Mouse (Mus musculus) spleen, adult 2 months (tissue): Measurements from ENCODE around the gene Krtap5-1. TPM values are rescaled to one million over a fixed set of nuclear protein-coding genes. Genes with fewer than 3 reads are reported as not detected.
"Not testable (repeated sequence)": the region's sequence is repeated elsewhere in the genome, so short reads cannot be mapped to it uniquely, and the experiment has no call there.

Experiments used
- DNase-seq, 2 experiments: peaks; one replicate each; pipeline versions ENCODE4 v3.0.0 to v3.0.0-alpha.2; 2012 to 2021; ENCODE audit warnings: low spot score in 2 of 2, low read depth in 1 of 2
- H3K27ac ChIP-seq: fragments of 200-500 bp; 2 replicates; pipeline ENCODE4 v1.5.1; 2012; ENCODE audit warnings: low read length, inconsistent platforms; ENCODE audit not compliant: insufficient read depth
- H3K27me3 ChIP-seq: fragments of 200-500 bp; 2 replicates; pipeline ENCODE4 v1.6.1; 2012; ENCODE audit warnings: mild to moderate bottlenecking, moderate library complexity, low read length, inconsistent platforms; ENCODE audit not compliant: control insufficient read depth, insufficient read depth
- H3K36me3 ChIP-seq: fragments of 200-500 bp; 2 replicates; pipeline ENCODE4 v1.6.1; 2012; ENCODE audit warnings: mild to moderate bottlenecking, low read length, inconsistent platforms; ENCODE audit not compliant: control insufficient read depth, insufficient read depth
- H3K4me1 ChIP-seq: fragments of 200-500 bp; 2 replicates; pipeline ENCODE4 v1.6.1; 2011; ENCODE audit warnings: inconsistent platforms; ENCODE audit not compliant: control insufficient read depth, insufficient read depth, insufficient read length
- H3K4me3 ChIP-seq: fragments of 200-500 bp; 2 replicates; pipeline ENCODE4 v1.5.1; 2011; ENCODE audit warnings: mild to moderate bottlenecking, inconsistent platforms; ENCODE audit not compliant: insufficient read depth, insufficient read length; ENCODE audit errors: extremely low read depth
- CTCF ChIP-seq: fragments of 200-500 bp; IDR thresholded peaks from 2 replicates; pipeline ENCODE4 v1.5.1; 2011; ENCODE audit warnings: mild to moderate bottlenecking, inconsistent platforms; ENCODE audit not compliant: insufficient read depth, insufficient read length, insufficient replicate concordance; ENCODE audit errors: extremely low read depth
- POLR2A ChIP-seq: fragments of 200-500 bp; IDR thresholded peaks from 2 replicates; pipeline ENCODE4 v1.6.1; 2011; ENCODE audit warnings: low read depth, low read length, inconsistent platforms
- WGBS: fragments of 180-500 bp; shearing (Covaris S2); methylation state at CpG from one replicate; pipeline ENCODE4 v1.1.7; 2018; 5-methylcytosine and 5-hydroxymethylcytosine counted together
- polyA plus RNA-seq: library from polyadenylated mRNA; depleted of rRNA; stranded (reverse); fragments of >200 nt; gene quantifications from 2 replicates; pipeline ENCODE4 v1.2.3, GENCODE M21; 2012

Gene Krtap5-1
- polyA plus RNA-seq, 1 experiment = not detected

DNA sequence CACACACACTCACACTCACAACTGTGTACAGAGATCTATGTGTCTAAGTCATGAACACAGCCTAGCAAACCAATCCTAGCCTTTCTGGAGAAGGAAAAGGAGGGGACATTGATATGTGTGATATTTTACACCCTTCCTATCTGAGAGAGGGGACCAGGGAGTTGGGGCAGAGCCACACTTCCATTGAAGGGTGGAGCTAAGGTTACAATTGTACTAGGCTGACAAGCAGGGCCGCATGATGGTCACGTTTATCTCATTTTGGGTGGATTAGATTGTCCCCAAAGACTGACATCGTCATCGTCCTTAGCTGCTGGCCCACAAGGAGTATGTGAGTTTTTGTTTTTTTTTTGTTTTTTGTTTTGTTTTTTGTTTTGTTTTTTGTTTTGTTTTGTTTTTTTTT is 34.4 kb upstream of the Krtap5-1 start:
- no peak for DNase-seq
- Histone ChIP-seq H3K27ac (no peak overlapping the region), H3K4me3 (no peak overlapping the region), H3K4me1 (no peaks in the 10 kb centered on the region), H3K27me3 (no peaks in the 10 kb centered on the region), H3K36me3 (no peaks in the 10 kb centered on the region)
- 85% methylated on average over 4 of the region's 4 CpGs for whole genome bisulfite sequencing
- TF ChIP-seq CTCF = no peak
- TF ChIP-seq POLR2A = no peak

DNA sequence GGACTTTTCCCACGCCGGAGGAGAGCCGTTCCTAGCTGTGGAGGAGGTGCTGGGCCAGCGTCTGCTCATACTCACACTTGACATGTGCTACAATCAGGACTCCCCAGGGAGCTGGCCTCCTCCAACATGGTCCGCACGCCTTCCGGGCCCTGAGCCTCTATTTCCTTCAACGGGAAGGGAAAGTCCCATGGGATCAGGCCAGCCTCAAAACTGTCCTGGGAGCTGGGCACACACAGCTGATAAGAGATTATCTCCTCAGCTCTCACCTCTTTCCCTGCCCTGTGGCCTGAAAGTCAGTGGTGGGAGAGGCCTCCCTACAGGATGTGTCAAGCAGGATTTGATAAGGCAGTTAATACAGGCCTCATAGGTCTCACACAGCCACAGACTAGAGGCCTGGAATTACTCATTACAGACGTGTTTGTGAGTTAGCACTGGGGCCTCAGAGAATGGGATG is 33.4 kb upstream of the Krtap5-1 start:
- TF ChIP-seq POLR2A = no peak
- TF ChIP-seq CTCF = no peak
- 82% methylated on average over 9 of the region's 9 CpGs for WGBS
- H3K27ac ChIP-seq = no peak overlapping the region

DNA sequence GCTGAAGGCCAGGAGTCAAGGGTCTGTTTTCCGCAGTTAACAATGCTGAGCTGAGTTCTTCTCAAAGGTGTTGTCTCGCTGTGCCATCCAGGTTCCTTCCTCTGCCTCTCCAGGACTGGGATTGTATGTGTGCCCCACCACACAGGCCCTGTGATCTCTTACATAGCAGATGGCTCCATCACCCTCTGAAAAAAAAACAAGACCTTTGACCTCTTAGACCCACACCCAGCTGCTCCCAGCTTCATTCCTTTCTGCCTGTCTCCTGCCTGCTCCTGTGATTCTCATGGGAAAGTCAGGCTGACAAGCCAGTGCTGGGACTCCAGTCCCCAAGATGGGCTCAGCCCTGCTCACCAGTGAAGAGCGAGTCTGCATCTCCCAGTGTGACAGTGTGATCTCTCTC is 31.6 kb upstream of the Krtap5-1 start:
- no peaks in the 10 kb centered on the region for H3K36me3 ChIP-seq
- no peaks in the 10 kb centered on the region for H3K4me1 ChIP-seq
- no peak overlapping the region for H3K27ac ChIP-seq
- no peak overlapping the region for H3K4me3 ChIP-seq
- 78% methylated on average over 3 of the region's 3 CpGs for WGBS
- H3K27me3 ChIP-seq = no peaks in the 10 kb centered on the region
- DNase-seq = no peak
- TF ChIP-seq POLR2A (no peak), CTCF (no peak)

More for the DNA sequence above, 33.4 kb upstream of the Krtap5-1 start:
- no peak for DNase-seq
- no peaks in the 10 kb centered on the region for H3K27me3 ChIP-seq
- H3K36me3 ChIP-seq = no peaks in the 10 kb centered on the region
- H3K4me3 ChIP-seq = no peak overlapping the region
- H3K4me1 ChIP-seq = no peaks in the 10 kb centered on the region

DNA sequence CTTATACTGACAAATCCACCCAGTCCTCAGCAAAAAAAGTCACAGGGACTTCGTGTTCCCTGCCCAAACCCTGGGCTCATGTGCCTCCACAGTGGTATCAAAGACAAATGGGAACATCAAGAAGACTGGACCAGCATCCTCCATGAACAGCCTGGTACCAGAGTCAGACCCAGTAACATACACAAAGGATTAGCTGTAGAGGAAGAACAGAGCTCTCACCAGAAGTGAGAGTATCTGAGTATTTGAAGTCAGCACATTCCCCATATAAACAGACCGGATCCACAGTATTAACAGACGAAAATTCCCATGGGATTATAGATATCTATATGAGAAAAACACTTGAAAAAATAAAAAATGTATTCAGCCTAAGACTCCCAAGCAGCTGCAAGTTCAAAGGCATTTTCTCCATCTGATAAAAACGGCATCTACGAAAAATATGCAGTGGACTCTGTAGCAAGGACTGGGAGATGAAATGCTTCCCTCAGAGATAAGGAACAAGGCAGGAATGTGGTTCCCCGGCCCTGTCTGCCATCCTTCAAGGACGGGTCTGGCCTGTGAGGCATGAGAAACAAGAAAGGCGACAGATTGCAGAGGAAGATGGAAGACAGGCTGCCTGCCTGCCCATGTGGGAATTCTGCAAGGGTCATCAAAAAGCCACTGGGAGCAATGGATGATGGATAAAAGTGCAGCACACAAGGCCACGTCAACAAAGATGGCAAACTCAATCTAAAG is 30.0 kb upstream of the Krtap5-1 start:
- Histone ChIP-seq H3K27me3 (no peaks in the 10 kb centered on the region), H3K27ac (no peak overlapping the region), H3K4me3 (no peak overlapping the region), H3K36me3 (no peaks in the 10 kb centered on the region), H3K4me1 (no peaks in the 10 kb centered on the region)
- no peak for DNase-seq
- 77% methylated on average over 9 of the region's 9 CpGs for WGBS
- TF ChIP-seq POLR2A = no peak
- no peak for TF ChIP-seq CTCF

DNA sequence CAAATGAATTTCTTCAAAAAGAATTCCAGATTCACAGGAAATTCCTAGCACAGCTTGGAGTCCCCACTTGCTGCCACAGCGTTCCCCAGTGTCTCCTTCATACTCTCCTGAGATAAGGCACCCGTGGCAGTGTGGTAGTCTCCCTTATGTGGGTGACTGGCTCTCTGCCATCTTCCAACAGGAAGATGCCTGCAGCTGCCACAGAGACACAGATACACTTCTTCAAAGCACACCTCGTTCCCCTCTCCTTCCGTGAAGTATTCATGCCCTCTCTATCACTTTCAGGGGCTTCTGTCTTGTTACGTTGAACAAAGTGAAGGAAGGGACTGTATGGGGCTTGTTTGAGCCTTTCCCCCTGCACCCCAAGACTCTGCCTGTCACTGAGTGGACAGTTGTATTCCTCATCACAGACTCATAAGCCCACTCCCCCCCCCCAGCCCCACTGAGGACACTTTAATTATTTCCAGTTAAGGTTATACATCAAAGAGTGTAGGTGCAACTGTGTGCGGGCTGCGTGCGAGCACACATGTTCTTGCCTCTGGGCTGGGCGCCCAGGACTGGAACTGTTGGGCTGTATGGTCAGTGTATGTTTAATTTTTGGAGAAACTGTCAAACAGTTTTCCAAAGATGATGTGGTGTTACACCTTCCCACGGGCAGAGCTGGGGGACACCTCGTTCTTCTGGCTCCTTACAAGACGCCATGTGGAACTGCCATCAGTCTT is 26.6 kb upstream of the Krtap5-1 start:
- Histone ChIP-seq H3K4me3 (no peak overlapping the region), H3K4me1 (no peaks in the 10 kb centered on the region), H3K27ac (no peak overlapping the region), H3K27me3 (no peaks in the 10 kb centered on the region), H3K36me3 (no peaks in the 10 kb centered on the region)
- no peak for TF ChIP-seq POLR2A
- no peak for TF ChIP-seq CTCF
- 65% methylated on average over 12 of the region's 12 CpGs for WGBS
- no peak for DNase-seq

DNA sequence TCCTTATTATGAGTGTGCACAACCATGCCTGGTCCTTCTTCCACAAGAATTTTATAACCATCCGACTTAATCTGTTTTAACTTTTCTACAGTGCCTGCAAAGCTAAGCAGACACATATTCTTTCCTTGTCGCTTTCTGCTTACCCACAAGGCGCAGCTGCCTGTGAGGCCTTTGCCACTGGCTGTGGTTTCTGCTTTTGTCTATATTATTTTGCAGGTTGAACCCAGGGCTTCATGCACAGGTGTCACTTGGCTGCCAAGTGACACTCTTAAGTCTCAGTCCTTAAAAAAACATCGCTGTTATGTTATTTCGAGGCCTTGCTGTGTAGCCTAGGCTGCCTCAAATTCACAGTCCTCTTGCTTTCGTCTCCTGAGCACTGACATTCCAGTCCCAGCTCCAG is 25.7 kb upstream of the Krtap5-1 start:
- no peaks in the 10 kb centered on the region for H3K4me1 ChIP-seq
- H3K4me3 ChIP-seq = no peak overlapping the region
- no peaks in the 10 kb centered on the region for H3K36me3 ChIP-seq
- WGBS = 76% methylated on average over 6 of the region's 6 CpGs
- no peak for TF ChIP-seq POLR2A
- no peak for TF ChIP-seq CTCF
- no peak for DNase-seq
- H3K27ac ChIP-seq = no peak overlapping the region
- no peaks in the 10 kb centered on the region for H3K27me3 ChIP-seq

DNA sequence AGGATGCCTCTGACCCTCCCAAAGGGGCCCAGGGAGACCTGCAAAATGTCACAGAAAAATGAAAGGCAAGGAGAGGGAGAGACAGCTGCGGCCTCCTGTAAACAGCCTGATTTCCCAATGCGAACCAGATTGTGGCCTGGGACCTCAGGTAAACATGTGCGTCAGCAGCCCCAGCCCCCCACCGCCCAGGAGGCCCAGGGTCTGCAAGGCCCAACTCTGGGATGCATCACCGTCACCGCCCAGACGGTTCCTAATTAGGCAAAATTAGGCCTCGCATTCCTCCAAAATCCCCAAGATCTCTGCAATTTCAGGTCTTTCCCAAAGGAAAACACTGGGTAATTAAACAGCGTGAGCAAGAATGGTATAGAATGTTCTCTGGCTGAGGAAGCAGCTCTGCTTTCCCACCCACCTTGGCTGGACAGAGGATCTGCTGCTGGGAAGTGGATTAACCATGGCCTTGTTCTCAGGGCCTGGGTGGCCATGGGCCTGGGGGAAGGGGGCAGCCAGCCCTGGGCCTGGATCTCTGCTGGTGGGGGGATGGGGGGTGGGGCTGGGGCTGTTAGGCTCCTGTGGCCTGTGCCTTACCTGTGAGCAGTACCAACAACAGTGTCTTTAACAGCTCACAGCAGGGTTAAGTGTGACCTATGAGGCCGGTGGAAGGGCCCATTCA is 24.9 kb upstream of the Krtap5-1 start:
- H3K4me1 ChIP-seq, DNase-seq, H3K4me3 ChIP-seq, H3K27me3 ChIP-seq, H3K27ac ChIP-seq, H3K36me3 ChIP-seq: not testable (repeated sequence)
- 98% methylated on average over 5 of the region's 10 CpGs for WGBS
